Comparison of ENCODE assay signal across 9 mouse cellular contexts in the genomic region with DNA sequence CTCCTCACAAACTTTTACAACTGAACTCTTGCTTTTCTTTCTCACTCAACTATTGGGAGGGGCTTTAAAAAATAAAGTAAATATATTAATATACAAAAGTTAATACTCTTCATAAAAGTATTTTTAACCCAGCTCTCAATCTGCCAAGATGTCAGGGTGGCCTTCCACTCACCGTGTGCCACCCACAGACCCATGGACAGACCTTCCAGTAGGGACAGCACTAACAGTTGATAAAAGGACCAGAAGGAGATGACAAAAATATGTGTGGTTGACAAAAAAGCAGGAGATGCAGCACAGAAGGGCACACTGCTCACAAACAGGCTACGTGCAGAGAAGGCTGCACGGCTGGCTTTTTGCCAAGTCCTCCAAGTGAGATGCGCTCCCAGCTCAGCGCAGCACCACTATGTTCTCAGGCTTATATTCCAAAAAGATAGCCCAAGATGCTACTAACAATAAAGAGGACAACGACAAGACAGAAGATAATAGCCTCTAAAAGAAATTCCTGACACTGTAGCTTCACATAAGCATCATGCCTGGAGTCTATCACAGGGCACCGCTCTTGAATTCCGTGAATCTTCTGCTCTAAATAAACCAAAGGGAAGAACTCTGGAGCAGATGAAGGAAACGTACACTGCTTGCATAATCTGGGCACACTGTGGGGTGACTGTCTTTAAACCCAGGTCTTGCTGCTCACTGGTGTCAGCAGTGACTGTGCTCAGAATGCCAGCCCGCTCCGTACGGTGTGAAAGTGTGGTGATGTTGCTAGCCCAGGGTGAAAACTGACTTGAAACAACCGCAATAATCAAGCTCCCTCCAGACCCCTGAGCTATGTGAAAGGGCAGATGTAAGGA.
DNase-seq lines count a peak whose midpoint lies in the region; ATAC-seq lines count a peak whose summit lies in the region.
"Had no signal": no experiment of that assay in that cellular context is flagged by ENCODE, and none has a peak within 500 bp of the region (broad histone marks: within the 10 kb centered on the region; RNA-seq: fewer than 3 reads in every experiment).

No protein-coding gene starts in this region.

- DNase-seq in heart, adult 8-10 months (ENCODE audit: low spot score), result no peak
- DNase-seq in ovary, postnatal 36 days (ENCODE audit: low spot score), result peak; percentile 36
- no peak for DNase-seq in ovary, postnatal 10 days (ENCODE audit: low spot score)
- peak; percentile 80 for DNase-seq in forebrain, embryonic 14.5 days (ENCODE audit: low spot score)
- no peak for DNase-seq in urinary bladder, postnatal 10 days (ENCODE audit: low spot score)
- DNase-seq in frontal cortex, postnatal 14 days (ENCODE audit: low spot score in 2 of 2), result no peak

- H3K27me3 ChIP-seq in heart, embryonic 11.5 days (ENCODE audit: control insufficient read depth, insufficient read depth, low read length), result no peaks in the 10 kb centered on the region
- H3K27me3 ChIP-seq in forebrain, embryonic 14.5 days (replicated peaks; ENCODE audit: control insufficient read depth, insufficient read depth, low read length), result no peaks in the 10 kb centered on the region
- no peaks in the 10 kb centered on the region for H3K27me3 ChIP-seq in limb, embryonic 15.5 days
- H3K27me3 ChIP-seq: CH12.LX had no signal

- WGBS in heart, embryonic 11.5 days (ENCODE audit: insufficient replicate concordance), result 54% methylated on average over 13 of the region's 13 CpGs
- 50% methylated on average over 13 of the region's 13 CpGs for WGBS in forebrain, embryonic 14.5 days
- WGBS in limb, embryonic 15.5 days, result 43% methylated on average over 13 of the region's 13 CpGs

- peaks cover 51% of the 10 kb centered on the region for H3K4me1 ChIP-seq in heart, embryonic 11.5 days (ENCODE audit: control insufficient read depth, insufficient read depth, low read length)
- peaks cover 22% of the 10 kb centered on the region for H3K4me1 ChIP-seq in forebrain, embryonic 14.5 days (ENCODE audit: control insufficient read depth, insufficient read depth, low read length)
- H3K4me1 ChIP-seq in limb, embryonic 15.5 days, result peaks cover 53% of the 10 kb centered on the region

- H3K36me3 ChIP-seq in heart, embryonic 11.5 days (ENCODE audit: control insufficient read depth, insufficient read depth, low read length), result no peaks in the 10 kb centered on the region
- H3K36me3 ChIP-seq in forebrain, embryonic 14.5 days (ENCODE audit: control insufficient read depth, insufficient read depth, low read length), result no peaks in the 10 kb centered on the region
- no peaks in the 10 kb centered on the region for H3K36me3 ChIP-seq in limb, embryonic 15.5 days

- ATAC-seq in heart, embryonic 11.5 days (replicated peaks; ENCODE audit: insufficient number of reproducible peaks, low FRiP score, low TSS enrichment), result 0 out of 2 replicates have a peak, but pooled peaks have one; percentile 3
- peak; percentile 66; the same call in 1 of the 2 replicates for ATAC-seq in forebrain, embryonic 14.5 days
- ATAC-seq in limb, embryonic 15.5 days (ENCODE audit: insufficient number of reproducible peaks, low FRiP score, low TSS enrichment, low read depth), result no peak

- no peaks in the 10 kb centered on the region for H3K9me3 ChIP-seq in heart, embryonic 11.5 days (replicated peaks; ENCODE audit: control insufficient read depth, low read length)
- H3K9me3 ChIP-seq in forebrain, embryonic 14.5 days (replicated peaks; ENCODE audit: control insufficient read depth, low read length), result no peaks in the 10 kb centered on the region
- no peaks in the 10 kb centered on the region for H3K9me3 ChIP-seq in limb, embryonic 15.5 days

- H3K4me3 ChIP-seq in heart, embryonic 11.5 days (ENCODE audit: low read depth, low read length), result no peak overlapping the region
- H3K4me3 ChIP-seq in forebrain, embryonic 14.5 days (ENCODE audit: low read depth, low read length), result no peak overlapping the region
- no peak overlapping the region for H3K4me3 ChIP-seq in limb, embryonic 15.5 days

- H3K27ac ChIP-seq in heart, embryonic 11.5 days (ENCODE audit: low read depth, low read length), result peak overlapping the region; percentile 43; the same call in 1 of the 2 replicates
- peak overlapping the region; percentile 2; the same call in 1 of the 2 replicates for H3K27ac ChIP-seq in forebrain, embryonic 14.5 days (ENCODE audit: low read depth, low read length)
- H3K27ac ChIP-seq in limb, embryonic 15.5 days, result peak overlapping the region; percentile 1; the same call in 1 of the 2 replicates

- H3K9ac ChIP-seq in heart, embryonic 11.5 days (ENCODE audit: low read depth, low read length), result no peak overlapping the region
- H3K9ac ChIP-seq in forebrain, embryonic 14.5 days (ENCODE audit: low read length), result 0 out of 2 replicates have a peak overlapping the region, but pooled peaks have one; percentile 2
- no peak overlapping the region for H3K9ac ChIP-seq in limb, embryonic 15.5 days

- no peak overlapping the region for H3K4me2 ChIP-seq in heart, embryonic 11.5 days
- H3K4me2 ChIP-seq in forebrain, embryonic 14.5 days (ENCODE audit: low read length), result no peak overlapping the region
- H3K4me2 ChIP-seq in limb, embryonic 15.5 days, result no peak overlapping the region

Comparison
In these comparisons a context has a peak if more than half of its experiments do, and no peak if none do; other contexts are left out.
1. DNase-seq: peak in ovary, postnatal 36 days (single experiment) and forebrain, embryonic 14.5 days (single experiment); none in heart, adult 8-10 months (single experiment), ovary, postnatal 10 days (single experiment), urinary bladder, postnatal 10 days (single experiment) and frontal cortex, postnatal 14 days (0 of 2).
2. Peak in every context shown above with its lines, with median percentiles within 50 percentile points of each other: H3K27ac ChIP-seq.